Mouse (Mus musculus): Measurements from ENCODE around the gene Ralgapb. TPM values are rescaled to one million over a fixed set of nuclear protein-coding genes. Genes with fewer than 3 reads are reported as not detected.
"Not testable (repeated sequence)": the region's sequence is repeated elsewhere in the genome, so short reads cannot be mapped to it uniquely, and the experiment has no call there.

Ralgapb gene
- total RNA-seq (2021) (10 to 100 TPM; 68.4 to 70.7 TPM), polyA plus RNA-seq (2012; rRNA removed) (19.5 and 21.4 TPM in 2 replicates)
- long read RNA-seq, full-length matches to known transcripts, result 1 of 8 reads
- long read RNA-seq, partial matches to known transcripts, result 3 of 8 reads
- long read RNA-seq, other reads (novel, unspliced or antisense), result 4 of 8 reads

GRCm38 (mm10) chr2:158409595-158410021 lies at the start of gene Ralgapb:
Gene Ralgapb (plus strand): TSS chr2:158409848.
- peak; percentile 99 for DNase-seq

DNA sequence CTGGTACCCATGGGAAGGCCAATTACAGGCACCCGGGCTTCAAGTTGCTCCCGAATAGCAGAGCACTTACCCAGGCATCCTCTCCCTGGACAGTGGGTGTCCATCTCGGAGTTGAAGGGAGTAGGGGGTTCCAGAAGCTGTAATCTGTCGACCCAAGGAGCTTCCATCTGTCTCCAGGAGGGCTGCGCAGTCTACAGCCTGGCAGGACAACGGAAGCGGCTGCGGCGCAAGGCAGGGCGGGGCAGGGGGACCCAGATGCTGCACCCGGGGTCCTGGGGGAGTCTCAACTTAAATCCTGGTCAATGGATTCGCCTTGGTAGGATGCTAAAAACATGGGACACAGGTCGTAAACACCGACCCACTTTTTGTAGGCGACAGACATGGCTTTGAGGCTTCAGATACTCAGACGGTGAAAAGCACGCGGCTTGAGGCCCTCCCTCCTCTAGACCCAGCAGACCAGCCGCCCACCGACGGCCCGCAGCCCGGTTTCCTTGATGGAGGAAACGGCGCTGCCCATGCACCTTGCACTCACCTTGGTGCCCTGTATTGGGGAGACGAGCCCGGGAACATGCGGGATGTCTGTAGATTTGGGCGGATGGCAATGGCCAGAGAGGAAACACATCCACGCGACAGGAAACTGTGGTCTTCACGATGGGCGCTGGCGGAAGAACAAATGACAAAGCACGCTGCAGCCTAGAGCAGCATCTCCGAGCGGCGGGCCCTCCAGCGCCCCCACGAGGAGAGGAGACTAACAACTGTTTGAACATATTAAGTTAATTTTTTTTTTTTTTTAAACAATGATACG lies 48.6 kb upstream of the Ralgapb start:
- DNase-seq, result peak; percentile 87

GRCm38 (mm10) chr2:158361678-158362320 lies 47.8 kb upstream of the Ralgapb start:
- DNase-seq, result no peak

DNA sequence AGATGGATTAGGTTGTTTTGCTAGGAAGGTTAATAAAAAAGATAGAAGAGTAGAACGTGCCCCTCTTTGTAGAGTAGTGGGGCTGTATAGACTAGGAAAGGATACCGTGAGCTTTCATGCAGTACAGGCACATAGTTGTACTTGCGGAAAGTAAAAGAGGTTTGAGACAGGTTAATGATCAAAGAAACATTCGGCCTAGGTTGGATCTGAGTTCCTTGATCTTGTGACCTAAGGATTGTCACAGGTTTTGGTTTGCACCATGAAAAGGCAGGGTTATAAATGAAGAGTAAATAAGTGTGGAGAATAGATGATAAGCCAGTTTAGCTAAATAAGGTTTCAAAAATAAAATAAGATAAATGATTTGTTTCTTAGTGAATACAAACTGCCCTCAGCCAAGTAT lies 45.5 kb upstream of the Ralgapb start:
- no peak for DNase-seq

GRCm38 (mm10) chr2:158365099-158365850 lies 44.4 kb upstream of the Ralgapb start:
- DNase-seq, result no peak

DNA sequence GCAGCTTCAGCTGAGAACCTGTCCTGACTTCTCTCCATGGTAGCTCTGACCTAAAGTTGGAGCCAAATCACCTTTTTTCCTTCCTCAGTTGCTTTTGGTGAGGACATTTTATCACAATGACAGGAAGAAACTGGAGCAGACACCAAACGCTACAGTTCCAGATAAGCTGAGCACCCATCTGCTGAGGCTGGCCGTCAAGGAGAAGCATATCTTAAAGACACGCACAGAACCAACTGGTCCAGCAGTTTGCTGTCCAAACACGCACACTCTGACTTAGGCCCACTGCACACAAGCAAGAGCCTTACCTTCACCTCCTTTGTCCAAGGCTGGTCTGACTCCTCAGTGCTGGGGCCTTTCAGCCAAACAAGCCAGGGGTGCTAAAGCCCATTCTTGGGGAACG lies 42.0 kb upstream of the Ralgapb start:
- DNase-seq, result no peak

GRCm38 (mm10) chr2:158368313-158368712 lies 41.3 kb upstream of the Ralgapb start:
- DNase-seq, result no peak

GRCm38 (mm10) chr2:158369474-158370172 lies 40.0 kb upstream of the Ralgapb start:
- no peak for DNase-seq

- DNase-seq, result peak; percentile 48
These were observed 39.5 kb upstream of the Ralgapb start for GRCm38 (mm10) chr2:158370173-158370550.

- no peak for DNase-seq
These were observed 36.6 kb upstream of the Ralgapb start for GRCm38 (mm10) chr2:158373061-158373460.

- DNase-seq, result no peak
These were observed 36.1 kb upstream of the Ralgapb start for GRCm38 (mm10) chr2:158373516-158373915.

GRCm38 (mm10) chr2:158375443-158376122 lies 34.1 kb upstream of the Ralgapb start, which contains the start of gene Snhg11:
Gene Snhg11 (plus strand): TSS chr2:158375638.
- peak; percentile 36 for DNase-seq

- DNase-seq, result no peak
These were observed 33.4 kb upstream of the Ralgapb start for GRCm38 (mm10) chr2:158376123-158376687.

GRCm38 (mm10) chr2:158376798-158377197 lies 32.9 kb upstream of the Ralgapb start:
- DNase-seq, result no peak

DNA sequence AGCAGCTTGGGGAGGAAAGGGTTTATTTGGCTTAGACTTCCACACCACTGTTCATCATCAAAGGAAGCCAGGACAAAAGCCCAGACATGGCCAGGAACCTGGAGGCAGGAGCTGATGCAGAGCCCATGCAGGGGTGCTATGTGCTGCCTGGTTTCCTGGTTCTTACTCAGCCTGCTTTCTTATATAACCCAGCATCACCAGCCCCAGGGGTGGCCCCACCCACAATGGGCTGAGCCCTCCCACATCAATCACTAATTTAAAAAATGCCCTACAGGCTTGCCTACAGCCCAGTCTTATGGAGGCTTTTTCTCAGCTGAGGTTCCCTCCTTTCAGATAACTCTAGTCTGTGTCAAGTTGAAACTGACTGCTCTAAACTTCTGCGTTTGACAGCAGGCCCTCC lies 31.8 kb upstream of the Ralgapb start:
- no peak for DNase-seq

- DNase-seq, result peak; percentile 54
These were observed 30.1 kb upstream of the Ralgapb start for GRCm38 (mm10) chr2:158379354-158380078.

DNA sequence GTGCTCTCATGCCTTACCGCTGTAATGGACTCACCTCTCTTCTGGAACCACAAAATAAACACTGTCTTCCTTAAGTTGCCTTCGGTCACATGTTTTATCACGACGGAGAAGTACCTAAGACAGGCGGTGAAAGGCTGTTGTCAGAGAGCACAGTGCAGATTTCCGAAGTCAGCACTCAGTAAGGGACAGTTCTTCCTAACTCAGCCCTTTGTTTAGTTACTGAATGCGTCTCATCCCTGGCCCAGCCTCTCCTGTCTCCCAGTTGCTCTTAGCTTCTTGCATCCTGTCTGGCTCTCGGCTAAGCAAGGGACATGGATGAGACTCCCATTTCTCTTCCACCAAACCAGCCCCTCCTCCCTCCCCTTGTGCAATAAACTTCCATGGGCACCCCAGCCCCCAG lies 23.6 kb upstream of the Ralgapb start:
- no peak for DNase-seq

GRCm38 (mm10) chr2:158389421-158389820 lies 20.2 kb upstream of the Ralgapb start:
- peak; percentile 36 for DNase-seq

DNA sequence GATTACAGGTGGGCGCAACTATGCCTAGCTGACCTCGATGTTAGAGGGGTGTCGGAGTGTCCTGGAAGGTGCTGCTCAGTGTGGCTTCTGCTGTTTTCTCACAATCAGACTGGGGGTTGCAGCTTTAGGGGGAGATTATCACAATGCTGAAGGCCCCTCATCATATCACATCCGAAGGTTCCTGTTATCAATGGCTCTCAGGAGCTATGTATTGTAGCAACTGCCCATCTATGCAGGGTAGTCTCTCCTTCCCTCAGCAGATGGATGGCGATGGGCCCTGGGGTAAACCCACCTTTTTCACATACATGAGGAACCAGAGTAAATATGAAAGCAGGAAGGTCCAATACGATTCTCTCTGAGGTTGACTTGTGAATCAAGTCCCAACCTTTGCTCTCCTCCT lies 13.3 kb upstream of the Ralgapb start:
- no peak for DNase-seq

GRCm38 (mm10) chr2:158397140-158397539 lies 12.5 kb upstream of the Ralgapb start:
- not testable (repeated sequence) for DNase-seq
